Comparison of ENCODE assay signal across 22 mouse cellular contexts in the genomic region with DNA sequence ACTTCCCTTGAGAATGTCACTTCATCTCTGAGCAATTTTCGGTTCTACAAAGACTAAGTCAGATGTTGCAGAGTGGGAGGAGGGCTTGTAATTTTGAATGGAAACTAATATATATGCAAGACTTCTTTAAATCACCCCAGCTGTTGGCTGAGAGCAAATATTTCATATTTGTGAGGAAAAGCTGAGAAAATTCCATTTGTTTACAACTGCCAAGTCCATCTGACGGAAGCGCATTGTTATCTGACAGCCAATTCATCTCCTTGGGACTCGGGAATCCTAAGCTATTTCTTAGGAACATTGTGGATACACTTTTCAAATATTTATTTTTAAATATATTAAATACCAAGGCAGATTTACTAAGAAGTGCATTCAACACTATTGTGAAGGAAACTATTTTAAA. TPM values are rescaled to one million over a fixed set of nuclear protein-coding genes. Genes with fewer than 3 reads are reported as not detected.
DNase-seq lines count a peak whose midpoint lies in the region; ATAC-seq and TF ChIP-seq lines count a peak whose summit lies in the region.
"Had no signal": no experiment of that assay in that cellular context is flagged by ENCODE, and none has a peak within 500 bp of the region (broad histone marks: within the 10 kb centered on the region; RNA-seq: fewer than 3 reads in every experiment).

No protein-coding gene starts in this region.

- TF ChIP-seq CTCF in kidney, postnatal 0 days (IDR thresholded peaks at IDR 0.05; ENCODE audit: low read depth): no peak
- no peak for TF ChIP-seq CTCF in lung, embryonic 14.5 days (IDR thresholded peaks at IDR 0.05; ENCODE audit: low read depth)

- no peak overlapping the region for H3K4me3 ChIP-seq in kidney, postnatal 0 days (replicated peaks; ENCODE audit: low read depth, low read length)
- no peak overlapping the region for H3K4me3 ChIP-seq in lung, embryonic 14.5 days (ENCODE audit: low read depth, low read length)
- no peak overlapping the region for H3K4me3 ChIP-seq in heart, embryonic 12.5 days

- WGBS in kidney, postnatal 0 days: 58% methylated on average over 4 of the region's 4 CpGs
- 27% methylated on average over 4 of the region's 4 CpGs for WGBS in lung, embryonic 14.5 days
- WGBS in heart, embryonic 12.5 days: 76% methylated on average over 4 of the region's 4 CpGs

- H3K4me2 ChIP-seq in kidney, postnatal 0 days (ENCODE audit: low read length): no peak overlapping the region
- no peak overlapping the region for H3K4me2 ChIP-seq in lung, embryonic 14.5 days
- H3K4me2 ChIP-seq in heart, embryonic 12.5 days: no peak overlapping the region

- ATAC-seq in kidney, postnatal 0 days (replicated peaks; ENCODE audit: low FRiP score, low read depth): no peak
- no peak for ATAC-seq in lung, embryonic 14.5 days (ENCODE audit: insufficient read depth)
- no peak for ATAC-seq in heart, embryonic 12.5 days (ENCODE audit: insufficient number of reproducible peaks, low FRiP score)
- ATAC-seq: activated CD4-positive, CD25-positive, alpha-beta regulatory T cell, adult 4 months; CD4-positive, CD25-positive, alpha-beta regulatory T cell, adult 4 months; Patski had no signal

- H3K9ac ChIP-seq in kidney, postnatal 0 days (ENCODE audit: low read depth, low read length): no peak overlapping the region
- no peak overlapping the region for H3K9ac ChIP-seq in lung, embryonic 14.5 days
- no peak overlapping the region for H3K9ac ChIP-seq in heart, embryonic 12.5 days

- H3K27me3 ChIP-seq in kidney, postnatal 0 days (ENCODE audit: insufficient read depth, low read length): no peaks in the 10 kb centered on the region
- H3K27me3 ChIP-seq in lung, embryonic 14.5 days (ENCODE audit: insufficient read depth, low read length): peaks cover 3% of the 10 kb centered on the region; the same call in 1 of the 2 replicates
- no peaks in the 10 kb centered on the region for H3K27me3 ChIP-seq in heart, embryonic 12.5 days (replicated peaks)
- H3K27me3 ChIP-seq: CH12.LX had no signal

- 0 out of 2 replicates have a peak, but pooled peaks cover 4% of the 10 kb centered on the region for H3K36me3 ChIP-seq in kidney, postnatal 0 days (ENCODE audit: insufficient read depth, low read length)
- H3K36me3 ChIP-seq in lung, embryonic 14.5 days (ENCODE audit: insufficient read depth): peaks cover 21% of the 10 kb centered on the region
- H3K36me3 ChIP-seq in heart, embryonic 12.5 days: no peaks in the 10 kb centered on the region
- H3K36me3 ChIP-seq: G1E had no signal

- 0 out of 2 replicates have a peak, but pooled peaks cover 3% of the 10 kb centered on the region for H3K4me1 ChIP-seq in kidney, postnatal 0 days (replicated peaks; ENCODE audit: insufficient read depth, low read length)
- H3K4me1 ChIP-seq in lung, embryonic 14.5 days (ENCODE audit: insufficient read depth): peaks cover 6% of the 10 kb centered on the region; the same call in 1 of the 2 replicates
- peaks cover 6% of the 10 kb centered on the region; the same call in 1 of the 2 replicates for H3K4me1 ChIP-seq in heart, embryonic 12.5 days (replicated peaks)

- no peaks in the 10 kb centered on the region for H3K9me3 ChIP-seq in kidney, postnatal 0 days (replicated peaks; ENCODE audit: low read length)
- no peaks in the 10 kb centered on the region for H3K9me3 ChIP-seq in lung, embryonic 14.5 days (ENCODE audit: low read depth, low read length)
- no peaks in the 10 kb centered on the region for H3K9me3 ChIP-seq in heart, embryonic 12.5 days (replicated peaks)
- H3K9me3 ChIP-seq: G1E had no signal

- no peak overlapping the region for H3K27ac ChIP-seq in kidney, postnatal 0 days
- H3K27ac ChIP-seq in lung, embryonic 14.5 days (ENCODE audit: low read depth): no peak overlapping the region
- H3K27ac ChIP-seq in heart, embryonic 12.5 days (ENCODE audit: poor library complexity, severe bottlenecking): no peak overlapping the region

- DNase-seq in kidney, postnatal 0 days (ENCODE audit: low spot score): peak; percentile 51
- no peak for DNase-seq in kidney, adult 18-20 months
- DNase-seq in lung, embryonic 14.5 days: peak; percentile 56
- no peak for DNase-seq in lung, postnatal 4 days
- peak; percentile 53 for DNase-seq in 3T3-L1 (ENCODE audit: low read depth, low spot score)
- DNase-seq: adrenal gland, adult 2 months; adrenal gland, adult 8-10 months; adrenal gland, postnatal 10 days; adrenal gland, postnatal 14 days; adrenal gland, postnatal 25 days; adrenal gland, postnatal 36 days; B cell, adult 2 months; cerebellum, adult 11 months; cerebellum, adult 11-12 months; cerebellum, adult 18-20 months; cerebellum, adult 2 months had no signal

RNA-seq across cellular contexts. Expression of a gene that starts 8.0 kb away (rescaled TPM):
- polyA plus RNA-seq in kidney, postnatal 0 days (2015; fragmentation: Nextera tagmentation; extraction: Ambion mirVana): 18.3 and 20.2 TPM in 2 replicates
- 44.8 and 49.3 TPM in 2 replicates for polyA plus RNA-seq in lung, embryonic 14.5 days (2014; fragmentation: Nextera tagmentation; extraction: Ambion mirVana)
- 70.5 and 83.3 TPM in 2 replicates for polyA plus RNA-seq in heart, embryonic 12.5 days (2016; fragmentation: Nextera tagmentation; extraction: Ambion mirVana)
- polyA plus RNA-seq: G1E had no signal

Comparison
In these comparisons a context has a peak if more than half of its experiments do, and no peak if none do; other contexts are left out.
1. DNase-seq: peak in kidney, postnatal 0 days (single experiment), lung, embryonic 14.5 days (single experiment) and 3T3-L1 (single experiment); none in kidney, adult 18-20 months (single experiment) and lung, postnatal 4 days (0 of 2).